Mouse (Mus musculus): ENCODE measurements around the gene Adamts17.

Gene Adamts17

DNA sequence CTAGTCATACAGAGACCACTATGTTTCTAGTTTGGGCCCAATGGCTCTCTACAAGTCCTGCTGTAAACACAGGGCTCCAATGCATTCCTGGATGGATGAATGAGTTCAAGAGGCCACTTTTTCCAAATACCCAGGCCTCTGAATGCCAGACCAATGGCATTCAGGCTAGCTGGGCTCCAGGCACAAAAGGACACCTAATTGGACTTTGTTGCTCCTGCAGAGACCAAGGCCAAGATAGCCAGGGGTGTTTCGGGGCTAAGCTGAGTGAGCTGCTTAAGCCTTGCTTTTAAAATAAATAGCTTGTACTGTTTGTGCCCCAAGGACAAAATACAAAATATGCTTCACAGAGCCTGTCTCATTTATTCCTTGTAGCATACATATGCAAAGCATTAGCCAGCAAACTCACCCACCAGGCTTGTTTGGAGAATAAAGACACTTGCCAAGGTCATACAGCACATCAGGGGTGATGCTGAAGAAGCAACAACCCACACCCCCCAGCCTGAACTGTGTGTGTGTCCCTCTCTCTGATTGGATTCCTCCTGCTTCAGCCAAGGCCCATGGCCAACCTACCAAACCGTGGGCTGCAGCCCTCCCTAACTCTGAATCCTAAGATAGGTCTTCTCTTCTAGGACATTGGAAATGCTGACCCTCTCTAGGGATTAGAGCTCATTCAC, 334.1 kb downstream of the Adamts17 start:
- in situ Hi-C loops (cut with MseI, MboI) = no loop called here

DNA sequence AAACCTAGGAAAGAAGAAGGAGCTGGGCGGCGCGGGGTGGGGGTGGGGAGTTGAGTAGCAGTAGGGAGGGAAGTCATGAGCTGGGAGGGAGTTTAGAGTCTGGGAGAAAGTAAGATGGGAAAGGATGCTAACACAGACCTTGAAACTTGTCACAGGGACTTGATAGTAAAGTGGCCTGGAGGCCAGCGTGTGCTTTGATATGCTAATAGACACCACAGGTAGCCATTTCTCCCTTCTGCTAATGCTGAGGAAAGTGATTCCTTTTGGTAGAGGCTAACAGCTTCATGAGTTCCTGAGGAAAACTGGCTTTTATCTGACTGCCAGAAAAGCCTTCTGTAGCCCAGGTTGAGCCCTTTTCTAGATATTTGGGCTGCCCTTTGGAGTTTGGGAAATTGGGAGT, 344.3 kb downstream of the Adamts17 start:
- in situ Hi-C loops (cut with MseI, MboI) = no loop called here

DNA sequence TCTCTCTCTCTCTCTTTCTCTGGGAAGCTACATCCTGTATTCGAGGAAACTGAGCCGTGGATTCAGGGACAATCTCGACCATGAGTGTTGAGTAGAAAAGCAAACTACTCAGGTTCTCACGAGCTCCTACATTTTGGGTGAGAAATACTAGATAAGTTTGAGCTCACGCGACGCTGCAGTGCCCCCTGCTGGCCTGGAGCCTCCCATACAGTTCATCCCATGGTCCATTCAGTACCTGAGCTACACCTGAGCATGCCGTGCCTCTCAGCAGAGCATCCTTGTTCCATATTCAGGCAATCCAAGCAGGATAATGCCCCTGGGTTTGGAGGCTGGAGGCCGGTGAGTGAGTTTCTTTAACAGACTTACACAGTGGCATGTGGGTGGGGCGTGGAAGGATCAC, 359.9 kb downstream of the Adamts17 start:
- in situ Hi-C loops (cut with MseI, MboI) = loop anchor here in 1 of 2 experiments (10.0 kb wide), 1 partner anchor 355 kb away; no protein-coding TSS in a partner anchor

All from mouse trophoblast stem cell (cell line).